9 mouse cellular contexts compared by ENCODE assay signal in the genomic region with DNA sequence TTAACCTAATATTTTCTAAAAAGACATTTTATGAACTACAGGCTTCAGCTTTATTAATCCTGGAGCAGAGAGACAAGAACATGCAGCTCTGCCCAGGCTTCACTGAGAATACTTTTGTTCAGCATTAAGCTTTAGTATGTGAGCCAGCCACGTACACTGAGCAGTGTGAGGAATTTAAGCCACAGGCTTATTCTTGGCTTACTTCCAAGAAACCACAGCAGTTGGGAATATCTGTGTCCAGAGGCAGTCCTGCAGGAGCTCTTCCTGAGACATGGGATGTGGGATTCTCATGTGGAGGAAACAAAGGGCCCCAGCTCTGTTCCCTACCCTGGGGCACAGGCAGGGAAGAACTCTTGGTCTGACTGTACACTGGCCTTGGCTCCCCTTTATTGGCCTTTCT. TPM values are rescaled to one million over a fixed set of nuclear protein-coding genes. Genes with fewer than 3 reads are reported as not detected.
A peak's percentile ranks its signal among the peaks of the same experiment; 100 is the strongest.
DNase-seq lines count a peak whose midpoint lies in the region; ATAC-seq lines count a peak whose summit lies in the region.
"Had no signal": no experiment of that assay in that cellular context is flagged by ENCODE, and none has a peak within 500 bp of the region (broad histone marks: within the 10 kb centered on the region; RNA-seq: fewer than 3 reads in every experiment).

No protein-coding gene starts in this region.

- DNase-seq in kidney, adult 8-10 months = no peak
- peak; percentile 71 for DNase-seq in Muller cell, postnatal 12 days (ENCODE audit: inconsistent ontology term)
- no peak for DNase-seq in cerebellum, postnatal 4 days (ENCODE audit: low spot score in 2 of 2)
- no peak for DNase-seq in layer of hippocampus, postnatal 25 days (ENCODE audit: extremely low spot score in 1 of 2, low spot score in 1 of 2)

- peaks cover 15% of the 10 kb centered on the region for H3K4me1 ChIP-seq in forebrain, embryonic 13.5 days
- peaks cover 8% of the 10 kb centered on the region for H3K4me1 ChIP-seq in forebrain, embryonic 12.5 days
- H3K4me1 ChIP-seq in kidney, embryonic 15.5 days = peaks cover 47% of the 10 kb centered on the region
- H3K4me1 ChIP-seq in intestine, embryonic 15.5 days (replicated peaks) = peaks cover 30% of the 10 kb centered on the region

- no peak overlapping the region for H3K4me3 ChIP-seq in forebrain, embryonic 13.5 days
- H3K4me3 ChIP-seq in forebrain, embryonic 12.5 days (replicated peaks) = no peak overlapping the region
- no peak overlapping the region for H3K4me3 ChIP-seq in kidney, embryonic 15.5 days (replicated peaks)
- no peak overlapping the region for H3K4me3 ChIP-seq in intestine, embryonic 15.5 days (replicated peaks)
- H3K4me3 ChIP-seq: left cerebral cortex, adult 2 months had no signal

- H3K36me3 ChIP-seq in forebrain, embryonic 13.5 days (ENCODE audit: poor library complexity, severe bottlenecking) = no peaks in the 10 kb centered on the region
- no peaks in the 10 kb centered on the region for H3K36me3 ChIP-seq in forebrain, embryonic 12.5 days (replicated peaks)
- no peaks in the 10 kb centered on the region for H3K36me3 ChIP-seq in kidney, embryonic 15.5 days
- H3K36me3 ChIP-seq in intestine, embryonic 15.5 days = no peaks in the 10 kb centered on the region

- ATAC-seq in forebrain, embryonic 13.5 days = peak; percentile 51; the same call in 1 of the 2 replicates
- no peak for ATAC-seq in forebrain, embryonic 12.5 days (ENCODE audit: low FRiP score)
- peak; percentile 26; the same call in 1 of the 2 replicates for ATAC-seq in kidney, embryonic 15.5 days (replicated peaks; ENCODE audit: low FRiP score)
- peak; percentile 60 for ATAC-seq in intestine, embryonic 15.5 days

- WGBS in forebrain, embryonic 13.5 days = 6% methylated on average over 1 of the region's 1 CpGs
- 30% methylated on average over 1 of the region's 1 CpGs for WGBS in forebrain, embryonic 12.5 days
- 18% methylated on average over 1 of the region's 1 CpGs for WGBS in kidney, embryonic 15.5 days
- 20% methylated on average over 1 of the region's 1 CpGs for WGBS in intestine, embryonic 15.5 days

- peaks cover 8% of the 10 kb centered on the region for H3K27me3 ChIP-seq in forebrain, embryonic 13.5 days
- peaks cover 19% of the 10 kb centered on the region; the same call in 1 of the 2 replicates for H3K27me3 ChIP-seq in forebrain, embryonic 12.5 days
- H3K27me3 ChIP-seq in kidney, embryonic 15.5 days = 0 out of 2 replicates have a peak, but pooled peaks cover 6% of the 10 kb centered on the region
- H3K27me3 ChIP-seq in intestine, embryonic 15.5 days (replicated peaks) = no peaks in the 10 kb centered on the region

- 0 out of 2 replicates have a peak overlapping the region, but pooled peaks have one; percentile 14 for H3K9ac ChIP-seq in forebrain, embryonic 13.5 days
- no peak overlapping the region for H3K9ac ChIP-seq in forebrain, embryonic 12.5 days
- no peak overlapping the region for H3K9ac ChIP-seq in kidney, embryonic 15.5 days
- H3K9ac ChIP-seq in intestine, embryonic 15.5 days = no peak overlapping the region

- no peak overlapping the region for H3K27ac ChIP-seq in forebrain, embryonic 13.5 days
- H3K27ac ChIP-seq in forebrain, embryonic 12.5 days = no peak overlapping the region
- peak overlapping the region; percentile 58 for H3K27ac ChIP-seq in kidney, embryonic 15.5 days
- peak overlapping the region; percentile 75 for H3K27ac ChIP-seq in intestine, embryonic 15.5 days
- H3K27ac ChIP-seq: left cerebral cortex, adult 2 months had no signal

- no peaks in the 10 kb centered on the region for H3K9me3 ChIP-seq in forebrain, embryonic 13.5 days (replicated peaks)
- no peaks in the 10 kb centered on the region for H3K9me3 ChIP-seq in forebrain, embryonic 12.5 days
- no peaks in the 10 kb centered on the region for H3K9me3 ChIP-seq in kidney, embryonic 15.5 days (replicated peaks)
- no peaks in the 10 kb centered on the region for H3K9me3 ChIP-seq in intestine, embryonic 15.5 days

- no peak overlapping the region for H3K4me2 ChIP-seq in forebrain, embryonic 13.5 days
- no peak overlapping the region for H3K4me2 ChIP-seq in forebrain, embryonic 12.5 days
- no peak overlapping the region for H3K4me2 ChIP-seq in kidney, embryonic 15.5 days
- no peak overlapping the region for H3K4me2 ChIP-seq in intestine, embryonic 15.5 days (replicated peaks)

RNA-seq across cellular contexts. Expression of a gene that starts 57.1 kb away (rescaled TPM):
- 44.4 and 47.0 TPM in 2 replicates for polyA plus RNA-seq in forebrain, embryonic 13.5 days (2015; fragmentation: Nextera tagmentation; extraction: Ambion mirVana)
- 44.7 and 50.1 TPM in 2 replicates for polyA plus RNA-seq in forebrain, embryonic 12.5 days (2016; fragmentation: Nextera tagmentation; extraction: Ambion mirVana)
- 34.1 and 35.1 TPM in 2 replicates for polyA plus RNA-seq in kidney, embryonic 15.5 days (2015; fragmentation: Nextera tagmentation; extraction: Ambion mirVana)
- 25.3 and 25.6 TPM in 2 replicates for polyA plus RNA-seq in intestine, embryonic 15.5 days (2015; fragmentation: Nextera tagmentation; extraction: Ambion mirVana)
- total RNA-seq in layer of hippocampus, postnatal 25 days (2021) = 10 to 100 TPM; 75.3 to 89.6 TPM

Comparison
In these comparisons a context has a peak if more than half of its experiments do, and no peak if none do; other contexts are left out.
1. H3K27ac ChIP-seq: peak in kidney, embryonic 15.5 days (single experiment) and intestine, embryonic 15.5 days (single experiment); none in forebrain, embryonic 13.5 days (single experiment) and forebrain, embryonic 12.5 days (single experiment).